Comparison of ENCODE assay signal across 8 mouse cellular contexts in genomic region chr3:144643301-144643871, GRCm38 (mm10).
DNase-seq lines count a peak whose midpoint lies in the region; ATAC-seq and TF ChIP-seq lines count a peak whose summit lies in the region.

No protein-coding gene starts in this region.

- no peaks in the 10 kb centered on the region for H3K9me3 ChIP-seq in lung, postnatal 0 days (ENCODE audit: low read length)

- H3K27ac ChIP-seq in lung, postnatal 0 days (ENCODE audit: low read length): peak overlapping the region; percentile 39

- no peak overlapping the region for H3K4me2 ChIP-seq in lung, postnatal 0 days (replicated peaks; ENCODE audit: low read depth, low read length)

- H3K27me3 ChIP-seq in lung, postnatal 0 days (replicated peaks; ENCODE audit: insufficient read depth, low read length): no peaks in the 10 kb centered on the region

- H3K36me3 ChIP-seq in lung, postnatal 0 days (ENCODE audit: insufficient read depth, low read length): no peaks in the 10 kb centered on the region

- no peaks in the 10 kb centered on the region; the same call in 1 of the 2 replicates for H3K4me1 ChIP-seq in lung, postnatal 0 days (ENCODE audit: insufficient read depth, low read depth, low read length)

- ATAC-seq in lung, postnatal 0 days: peak; percentile 96

- no peak for TF ChIP-seq CTCF in lung, postnatal 0 days (IDR thresholded peaks at IDR 0.05)

- no peak overlapping the region for H3K4me3 ChIP-seq in lung, postnatal 0 days (ENCODE audit: low read depth, low read length)

- no peak overlapping the region for H3K9ac ChIP-seq in lung, postnatal 0 days (replicated peaks; ENCODE audit: low read depth)

- WGBS in lung, postnatal 0 days: 0% methylated on average over 2 of the region's 2 CpGs

- peak; percentile 49 for TF ChIP-seq EP300 in lung, postnatal 0 days (IDR thresholded peaks at IDR 0.05)

- peak; percentile 33 for DNase-seq in right cerebral cortex, adult 18-20 months
- DNase-seq in right cerebral cortex, postnatal 14 days: no peak
- peak; percentile 17 to 26 for DNase-seq in frontal cortex, postnatal 14 days (ENCODE audit: low spot score in 2 of 2)
- peak; percentile 81 for DNase-seq in heart, postnatal 4 days
- peak; percentile 45 to 60 for DNase-seq in layer of hippocampus, adult 8-10 months (ENCODE audit: low spot score in 2 of 2)
- DNase-seq in lung, postnatal 0 days (ENCODE audit: low spot score): peak; percentile 92
- DNase-seq in retina, embryonic 14.5 days (ENCODE audit: low spot score): peak; percentile 80
- no peak for DNase-seq in spleen, postnatal 36 days (ENCODE audit: low spot score in 2 of 2)

Comparison
In these comparisons a context has a peak if more than half of its experiments do, and no peak if none do; other contexts are left out.
1. DNase-seq: peak in right cerebral cortex, adult 18-20 months (single experiment), frontal cortex, postnatal 14 days (2 of 2), heart, postnatal 4 days (single experiment), layer of hippocampus, adult 8-10 months (2 of 2), lung, postnatal 0 days (single experiment) and retina, embryonic 14.5 days (single experiment); none in right cerebral cortex, postnatal 14 days (single experiment) and spleen, postnatal 36 days (0 of 2).